Mouse (Mus musculus) erythroblast, embryonic 14.5 days (primary cell): ENCODE measurements around the gene Slc5a11. TPM values are rescaled to one million over a fixed set of nuclear protein-coding genes. Genes with fewer than 3 reads are reported as not detected.

Experiments
- H3K27me3 ChIP-seq: 2 replicates; pipeline ENCODE4 v1.6.1; 2012; ENCODE audit warnings: inconsistent platforms; ENCODE audit not compliant: control insufficient read depth
- H3K36me3 ChIP-seq: 2 replicates; pipeline ENCODE4 v1.6.1; 2012; ENCODE audit warnings: mild to moderate bottlenecking, inconsistent platforms; ENCODE audit not compliant: control insufficient read depth
- H3K4me1 ChIP-seq: 2 replicates; pipeline ENCODE4 v1.6.1; 2012; ENCODE audit warnings: inconsistent platforms; ENCODE audit not compliant: control insufficient read depth
- H3K4me3 ChIP-seq: replicated peaks from 2 replicates; pipeline ENCODE3; 2012; ENCODE audit warnings: moderate library complexity, mild to moderate bottlenecking, inconsistent platforms
- H3K9me3 ChIP-seq: 2 replicates; pipeline ENCODE4 v1.6.1; 2012; ENCODE audit warnings: low read length, inconsistent platforms, mixed read lengths; ENCODE audit not compliant: control insufficient read depth
- GATA1 ChIP-seq: IDR thresholded peaks from 2 replicates; pipeline ENCODE4 v1.6.1; 2012; ENCODE audit warnings: low read length, inconsistent platforms, mixed read lengths
- TAL1 ChIP-seq: IDR thresholded peaks from 3 replicates; pipeline ENCODE4 v1.6.1; 2012; ENCODE audit warnings: low read length, inconsistent platforms, mixed read lengths
- polyA plus RNA-seq: library from polyadenylated mRNA; stranded (reverse); fragments of >175 nt; gene quantifications from 2 replicates; pipeline ENCODE4 v1.2.3, GENCODE M21; 2012

Slc5a11 gene
- polyA plus RNA-seq, 1 experiment, result not detected

GRCm38 (mm10) chr7:123205261-123205660, 9.3 kb upstream of the Slc5a11 start:
- H3K9me3 ChIP-seq, result no peaks in the 10 kb centered on the region
- H3K27me3 ChIP-seq, result no peaks in the 10 kb centered on the region
- H3K4me3 ChIP-seq, result no peak overlapping the region
- H3K4me1 ChIP-seq, result no peaks in the 10 kb centered on the region
- TF ChIP-seq GATA1 (no peak), TAL1 (no peak)
- H3K36me3 ChIP-seq, result no peaks in the 10 kb centered on the region

- Histone ChIP-seq H3K9me3 (no peaks in the 10 kb centered on the region), H3K4me1 (no peaks in the 10 kb centered on the region), H3K36me3 (no peaks in the 10 kb centered on the region), H3K27me3 (no peaks in the 10 kb centered on the region), H3K4me3 (no peak overlapping the region)
- no peak for TF ChIP-seq TAL1
- TF ChIP-seq GATA1, result no peak
Measured at GRCm38 (mm10) chr7:123207561-123207960, 7.0 kb upstream of the Slc5a11 start.

GRCm38 (mm10) chr7:123209864-123210263, 4.7 kb upstream of the Slc5a11 start:
- TF ChIP-seq TAL1 (no peak), GATA1 (no peak)
- Histone ChIP-seq H3K4me3 (no peak overlapping the region), H3K4me1 (peaks cover 4% of the 10 kb centered on the region), H3K9me3 (no peaks in the 10 kb centered on the region), H3K27me3 (no peaks in the 10 kb centered on the region), H3K36me3 (no peaks in the 10 kb centered on the region)

GRCm38 (mm10) chr7:123211461-123211860, 3.1 kb upstream of the Slc5a11 start:
- Histone ChIP-seq H3K27me3 (no peaks in the 10 kb centered on the region), H3K4me1 (peaks cover 4% of the 10 kb centered on the region), H3K36me3 (no peaks in the 10 kb centered on the region), H3K4me3 (no peak overlapping the region), H3K9me3 (no peaks in the 10 kb centered on the region)
- TF ChIP-seq TAL1, result no peak
- no peak for TF ChIP-seq GATA1

GRCm38 (mm10) chr7:123212316-123212715, 2.3 kb upstream of the Slc5a11 start:
- peaks cover 4% of the 10 kb centered on the region for H3K4me1 ChIP-seq
- TF ChIP-seq TAL1, result no peak
- no peak for TF ChIP-seq GATA1
- no peaks in the 10 kb centered on the region for H3K27me3 ChIP-seq

GRCm38 (mm10) chr7:123215138-123215537, 558 bp downstream of the Slc5a11 start:
- Histone ChIP-seq H3K4me1 (peaks cover 4% of the 10 kb centered on the region), H3K36me3 (no peaks in the 10 kb centered on the region), H3K9me3 (no peaks in the 10 kb centered on the region), H3K27me3 (no peaks in the 10 kb centered on the region), H3K4me3 (no peak overlapping the region)
- TF ChIP-seq TAL1 (no peak), GATA1 (no peak)

More at GRCm38 (mm10) chr7:123212316-123212715, 2.3 kb upstream of the Slc5a11 start:
- Histone ChIP-seq H3K9me3 (no peaks in the 10 kb centered on the region), H3K4me3 (no peak overlapping the region), H3K36me3 (no peaks in the 10 kb centered on the region)

GRCm38 (mm10) chr7:123217448-123218354, 3.1 kb downstream of the Slc5a11 start:
- no peak overlapping the region for H3K4me3 ChIP-seq

GRCm38 (mm10) chr7:123218620-123219019, 4.0 kb downstream of the Slc5a11 start:
- no peaks in the 10 kb centered on the region for H3K36me3 ChIP-seq
- H3K27me3 ChIP-seq, result no peaks in the 10 kb centered on the region
- H3K4me1 ChIP-seq, result peaks cover 4% of the 10 kb centered on the region
- TF ChIP-seq TAL1 (no peak), GATA1 (no peak)
- H3K4me3 ChIP-seq, result no peak overlapping the region
- no peaks in the 10 kb centered on the region for H3K9me3 ChIP-seq

More at GRCm38 (mm10) chr7:123217448-123218354, 3.1 kb downstream of the Slc5a11 start:
- H3K4me1 ChIP-seq, result peaks cover 4% of the 10 kb centered on the region
- H3K27me3 ChIP-seq, result no peaks in the 10 kb centered on the region
- TF ChIP-seq TAL1 (no peak), GATA1 (no peak)
- no peaks in the 10 kb centered on the region for H3K9me3 ChIP-seq
- no peaks in the 10 kb centered on the region for H3K36me3 ChIP-seq

- H3K27me3 ChIP-seq, result no peaks in the 10 kb centered on the region
- H3K4me3 ChIP-seq, result no peak overlapping the region
- H3K4me1 ChIP-seq, result no peaks in the 10 kb centered on the region
- TF ChIP-seq GATA1, result no peak
- TF ChIP-seq TAL1, result no peak
- no peaks in the 10 kb centered on the region for H3K36me3 ChIP-seq
- no peaks in the 10 kb centered on the region for H3K9me3 ChIP-seq
Measured at GRCm38 (mm10) chr7:123219781-123220632, 5.4 kb downstream of the Slc5a11 start.
